Mouse (Mus musculus): ENCODE measurements around the gene Tlr7. TPM values are rescaled to one million over a fixed set of nuclear protein-coding genes. Genes with fewer than 3 reads are reported as not detected.
A peak's percentile ranks its signal among the peaks of the same experiment; 100 is the strongest.
"Not testable (repeated sequence)": the region's sequence is repeated elsewhere in the genome, so short reads cannot be mapped to it uniquely, and the experiment has no call there.

The Tlr7 gene
- total RNA-seq, 1 experiment: 0.09 TPM

- Histone ChIP-seq H3K27ac (ENCODE audit: insufficient read depth, low read depth, low read length, poor library complexity, severe bottlenecking) (no peak overlapping the region), H3K4me1 (ENCODE audit: control insufficient read depth in 2 of 2, insufficient read depth in 2 of 2, low read length in 2 of 2, poor library complexity in 1 of 2) (no peaks in the 10 kb centered on the region), H3K36me3 (ENCODE audit: control insufficient read depth, insufficient read depth, low read length, poor library complexity, severe bottlenecking) (no peaks in the 10 kb centered on the region), H3K9ac (ENCODE audit: insufficient read depth, low read depth, low read length, poor library complexity, severe bottlenecking) (no peak overlapping the region), H3K9me3 (ENCODE audit: control insufficient read depth, insufficient read depth, low read depth, low read length) (no peaks in the 10 kb centered on the region), H3K4me3 (ENCODE audit: insufficient read depth in 1 of 2, low read depth in 1 of 2, low read length in 2 of 2, poor library complexity in 1 of 2, severe bottlenecking in 1 of 2) (no peak overlapping the region)
- in situ Hi-C loops (cut with MboI; ENCODE audit: low sequenced_read_pairs in 2 of 2, unreplicated experiment in 2 of 2): no loop called here
- TF ChIP-seq MAFK (IDR thresholded peaks at IDR 0.05; ENCODE audit: insufficient read depth, low read depth, low read length) (no peak), HCFC1 (IDR thresholded peaks at IDR 0.05; ENCODE audit: borderline replicate concordance, insufficient read depth, low read length) (no peak), CHD2 (IDR thresholded peaks at IDR 0.05; ENCODE audit: low read depth, low read length) (no peak), ZNF384 (IDR thresholded peaks at IDR 0.05; ENCODE audit: low read depth, low read length) (no peak), ZC3H11A (IDR thresholded peaks at IDR 0.05; ENCODE audit: borderline replicate concordance, low read depth, low read length) (no peak)
- DNase-seq (ENCODE audit: low read depth, low spot score): no peak
Measured at GRCm38 (mm10) chrX:167318819-167319396, 11.4 kb downstream of the Tlr7 start.

GRCm38 (mm10) chrX:167315766-167316165, 14.6 kb downstream of the Tlr7 start:
- no peak for DNase-seq (ENCODE audit: low read depth, low spot score)
- H3K27ac ChIP-seq (ENCODE audit: insufficient read depth, low read depth, low read length, poor library complexity, severe bottlenecking): no peak overlapping the region
- no peaks in the 10 kb centered on the region for H3K4me1 ChIP-seq (ENCODE audit: control insufficient read depth in 2 of 2, insufficient read depth in 2 of 2, low read length in 2 of 2, poor library complexity in 1 of 2)
- no peak overlapping the region for H3K9ac ChIP-seq (ENCODE audit: insufficient read depth, low read depth, low read length, poor library complexity, severe bottlenecking)
- no peak overlapping the region for H3K4me3 ChIP-seq (ENCODE audit: insufficient read depth in 1 of 2, low read depth in 1 of 2, low read length in 2 of 2, poor library complexity in 1 of 2, severe bottlenecking in 1 of 2)
- H3K36me3 ChIP-seq (ENCODE audit: control insufficient read depth, insufficient read depth, low read length, poor library complexity, severe bottlenecking): no peaks in the 10 kb centered on the region
- in situ Hi-C loops (cut with MboI; ENCODE audit: low sequenced_read_pairs in 2 of 2, unreplicated experiment in 2 of 2): no loop called here
- no peak for TF ChIP-seq CHD2 (IDR thresholded peaks at IDR 0.05; ENCODE audit: low read depth, low read length)
- TF ChIP-seq MAFK (IDR thresholded peaks at IDR 0.05; ENCODE audit: insufficient read depth, low read depth, low read length): no peak
- TF ChIP-seq ZC3H11A (IDR thresholded peaks at IDR 0.05; ENCODE audit: borderline replicate concordance, low read depth, low read length): no peak
- TF ChIP-seq ZNF384 (IDR thresholded peaks at IDR 0.05; ENCODE audit: low read depth, low read length): no peak
- no peak for TF ChIP-seq HCFC1 (IDR thresholded peaks at IDR 0.05; ENCODE audit: borderline replicate concordance, insufficient read depth, low read length)
- no peaks in the 10 kb centered on the region for H3K9me3 ChIP-seq (ENCODE audit: control insufficient read depth, insufficient read depth, low read depth, low read length)

- H3K9me3 ChIP-seq (ENCODE audit: control insufficient read depth, insufficient read depth, low read depth, low read length): no peaks in the 10 kb centered on the region
- no peak for DNase-seq (ENCODE audit: low read depth, low spot score)
- H3K4me1 ChIP-seq (ENCODE audit: control insufficient read depth in 2 of 2, insufficient read depth in 2 of 2, low read length in 2 of 2, poor library complexity in 1 of 2): no peaks in the 10 kb centered on the region
- H3K27ac ChIP-seq (ENCODE audit: insufficient read depth, low read depth, low read length, poor library complexity, severe bottlenecking): no peak overlapping the region
- in situ Hi-C loops (cut with MboI; ENCODE audit: low sequenced_read_pairs in 2 of 2, unreplicated experiment in 2 of 2): no loop called here
- no peaks in the 10 kb centered on the region for H3K36me3 ChIP-seq (ENCODE audit: control insufficient read depth, insufficient read depth, low read length, poor library complexity, severe bottlenecking)
- TF ChIP-seq CHD2 (IDR thresholded peaks at IDR 0.05; ENCODE audit: low read depth, low read length) (no peak), MAFK (IDR thresholded peaks at IDR 0.05; ENCODE audit: insufficient read depth, low read depth, low read length) (no peak), ZNF384 (IDR thresholded peaks at IDR 0.05; ENCODE audit: low read depth, low read length) (no peak), ZC3H11A (IDR thresholded peaks at IDR 0.05; ENCODE audit: borderline replicate concordance, low read depth, low read length) (no peak), HCFC1 (IDR thresholded peaks at IDR 0.05; ENCODE audit: borderline replicate concordance, insufficient read depth, low read length) (no peak)
- H3K4me3 ChIP-seq (ENCODE audit: insufficient read depth in 1 of 2, low read depth in 1 of 2, low read length in 2 of 2, poor library complexity in 1 of 2, severe bottlenecking in 1 of 2): no peak overlapping the region
- no peak overlapping the region for H3K9ac ChIP-seq (ENCODE audit: insufficient read depth, low read depth, low read length, poor library complexity, severe bottlenecking)
Measured at GRCm38 (mm10) chrX:167315093-167315726, 15.1 kb downstream of the Tlr7 start.

- H3K4me1 ChIP-seq (ENCODE audit: control insufficient read depth in 2 of 2, insufficient read depth in 2 of 2, low read length in 2 of 2, poor library complexity in 1 of 2); H3K36me3 ChIP-seq (ENCODE audit: control insufficient read depth, insufficient read depth, low read length, poor library complexity, severe bottlenecking); H3K4me3 ChIP-seq (ENCODE audit: insufficient read depth in 1 of 2, low read depth in 1 of 2, low read length in 2 of 2, poor library complexity in 1 of 2, severe bottlenecking in 1 of 2); in situ Hi-C loops (cut with MboI; ENCODE audit: low sequenced_read_pairs in 2 of 2, unreplicated experiment in 2 of 2); DNase-seq (ENCODE audit: low read depth, low spot score); H3K9ac ChIP-seq (ENCODE audit: insufficient read depth, low read depth, low read length, poor library complexity, severe bottlenecking); H3K27ac ChIP-seq (ENCODE audit: insufficient read depth, low read depth, low read length, poor library complexity, severe bottlenecking); H3K9me3 ChIP-seq (ENCODE audit: control insufficient read depth, insufficient read depth, low read depth, low read length): not testable (repeated sequence)
Measured at GRCm38 (mm10) chrX:167302061-167302460, 28.3 kb downstream of the Tlr7 start.

- in situ Hi-C loops (cut with MboI; ENCODE audit: low sequenced_read_pairs in 2 of 2, unreplicated experiment in 2 of 2): loop anchor here (25.0 kb wide), 1 partner anchor 535 kb away; no protein-coding TSS in a partner anchor
- no peaks in the 10 kb centered on the region for H3K9me3 ChIP-seq (ENCODE audit: control insufficient read depth, insufficient read depth, low read depth, low read length)
- H3K4me3 ChIP-seq (ENCODE audit: insufficient read depth in 1 of 2, low read depth in 1 of 2, low read length in 2 of 2, poor library complexity in 1 of 2, severe bottlenecking in 1 of 2): no peak overlapping the region
- H3K4me1 ChIP-seq (ENCODE audit: control insufficient read depth in 2 of 2, insufficient read depth in 2 of 2, low read length in 2 of 2, poor library complexity in 1 of 2): no peaks in the 10 kb centered on the region
- peak; percentile 41 for DNase-seq (ENCODE audit: low read depth, low spot score)
- no peak overlapping the region for H3K9ac ChIP-seq (ENCODE audit: insufficient read depth, low read depth, low read length, poor library complexity, severe bottlenecking)
- no peaks in the 10 kb centered on the region for H3K36me3 ChIP-seq (ENCODE audit: control insufficient read depth, insufficient read depth, low read length, poor library complexity, severe bottlenecking)
- H3K27ac ChIP-seq (ENCODE audit: insufficient read depth, low read depth, low read length, poor library complexity, severe bottlenecking): no peak overlapping the region
- no peak for TF ChIP-seq HCFC1 (IDR thresholded peaks at IDR 0.05; ENCODE audit: borderline replicate concordance, insufficient read depth, low read length)
- no peak for TF ChIP-seq CHD2 (IDR thresholded peaks at IDR 0.05; ENCODE audit: low read depth, low read length)
- TF ChIP-seq ZNF384 (IDR thresholded peaks at IDR 0.05; ENCODE audit: low read depth, low read length): no peak
- peak; percentile 47; the same call in 1 of the 2 replicates for TF ChIP-seq ZC3H11A (IDR thresholded peaks at IDR 0.05; ENCODE audit: borderline replicate concordance, low read depth, low read length)
- TF ChIP-seq MAFK (IDR thresholded peaks at IDR 0.05; ENCODE audit: insufficient read depth, low read depth, low read length): no peak
Measured at GRCm38 (mm10) chrX:167276953-167277352, 53.4 kb downstream of the Tlr7 start.

Measured in ES-E14 (cell line).